ENCODE assay signal across 22 mouse cellular contexts in genomic region chr19:27513535-27513934, GRCm38 (mm10).
"Had no signal": no experiment of that assay in that cellular context is flagged by ENCODE, and none has a peak within 500 bp of the region (broad histone marks: within the 10 kb centered on the region; RNA-seq: fewer than 3 reads in every experiment).

No protein-coding gene starts in this region.

- H3K9ac ChIP-seq: heart, embryonic 13.5 days; heart, embryonic 15.5 days; hindbrain, embryonic 13.5 days; hindbrain, embryonic 15.5 days; kidney, embryonic 15.5 days; limb, embryonic 13.5 days; limb, embryonic 15.5 days had no signal

- ATAC-seq: hindbrain, postnatal 0 days; intestine, embryonic 16.5 days had no signal

- H3K4me1 ChIP-seq: heart, embryonic 10.5 days; heart, embryonic 13.5 days; heart, embryonic 15.5 days; hindbrain, embryonic 13.5 days; kidney, embryonic 15.5 days; limb, embryonic 13.5 days; limb, embryonic 15.5 days had no signal

- H3K9me3 ChIP-seq: heart, embryonic 10.5 days; heart, embryonic 13.5 days; heart, embryonic 15.5 days; hindbrain, embryonic 13.5 days; hindbrain, embryonic 15.5 days; kidney, embryonic 15.5 days; limb, embryonic 13.5 days; limb, embryonic 15.5 days had no signal

- DNase-seq: gastrocnemius, postnatal 10 days; gastrocnemius, postnatal 25 days; kidney, adult 11 months; kidney, adult 2 months; kidney, adult 9 months; kidney, postnatal 14 days; kidney, postnatal 36 days; layer of hippocampus, adult 9-11 months; layer of hippocampus, postnatal 36 days; left cerebral cortex, postnatal 4 days had no signal

- H3K36me3 ChIP-seq: heart, embryonic 10.5 days; heart, embryonic 13.5 days; heart, embryonic 15.5 days; hindbrain, embryonic 13.5 days; hindbrain, embryonic 15.5 days; kidney, embryonic 15.5 days; limb, embryonic 13.5 days; limb, embryonic 15.5 days had no signal

- H3K27me3 ChIP-seq: heart, embryonic 13.5 days; heart, embryonic 15.5 days; hindbrain, embryonic 13.5 days; hindbrain, embryonic 15.5 days; kidney, embryonic 15.5 days; limb, embryonic 13.5 days; limb, embryonic 15.5 days had no signal

- H3K4me2 ChIP-seq: heart, embryonic 13.5 days; heart, embryonic 15.5 days; hindbrain, embryonic 13.5 days; hindbrain, embryonic 15.5 days; kidney, embryonic 15.5 days; limb, embryonic 13.5 days; limb, embryonic 15.5 days had no signal

- H3K4me3 ChIP-seq: gastrocnemius, adult 2 months; heart, embryonic 10.5 days; heart, embryonic 13.5 days; heart, embryonic 15.5 days; hindbrain, embryonic 13.5 days; hindbrain, embryonic 15.5 days; kidney, embryonic 15.5 days; limb, embryonic 13.5 days; limb, embryonic 15.5 days had no signal

- H3K27ac ChIP-seq: gastrocnemius, adult 2 months; heart, embryonic 10.5 days; heart, embryonic 13.5 days; heart, embryonic 15.5 days; hindbrain, embryonic 13.5 days; hindbrain, embryonic 15.5 days; hindbrain, postnatal 0 days; kidney, embryonic 15.5 days; kidney, postnatal 0 days; limb, embryonic 13.5 days; limb, embryonic 15.5 days had no signal
